Mouse (Mus musculus) heart, embryonic 11.5 days (tissue): ENCODE results near the gene Fbxo17. TPM values are rescaled to one million over a fixed set of nuclear protein-coding genes. Genes with fewer than 3 reads are reported as not detected.
A peak's percentile ranks its signal among the peaks of the same experiment; 100 is the strongest.

Source experiments
- ATAC-seq: fragments of 200-750 bp; cut with Nextera tagmentation; replicated peaks from 2 replicates; pipeline ENCODE4 v1.8.0; 2017; ENCODE audit warnings: moderate library complexity; ENCODE audit not compliant: insufficient number of reproducible peaks, low FRiP score, low TSS enrichment
- H3K27ac ChIP-seq: fragments of 300-500 bp; sonication (generic); 2 replicates; pipeline ENCODE4 v1.5.1; 2014; ENCODE audit warnings: mild to moderate bottlenecking, low read depth, low read length
- H3K27me3 ChIP-seq: fragments of 300-500 bp; sonication (generic); 2 replicates; pipeline ENCODE4 v1.6.1; 2014; ENCODE audit warnings: mild to moderate bottlenecking, low read length, mixed read lengths; ENCODE audit not compliant: control insufficient read depth, insufficient read depth
- H3K36me3 ChIP-seq: fragments of 300-500 bp; sonication (generic); 2 replicates; pipeline ENCODE4 v1.6.1; 2014; ENCODE audit warnings: mild to moderate bottlenecking, low read length, moderate library complexity, mixed read lengths; ENCODE audit not compliant: control insufficient read depth, insufficient read depth
- H3K4me1 ChIP-seq: fragments of 300-500 bp; sonication (generic); 2 replicates; pipeline ENCODE4 v1.6.1; 2014; ENCODE audit warnings: low read length; ENCODE audit not compliant: control insufficient read depth, insufficient read depth
- H3K4me2 ChIP-seq: fragments of 300-500 bp; sonication (generic); 2 replicates; pipeline ENCODE4 v1.6.1; 2014; ENCODE audit warnings: mild to moderate bottlenecking, moderate library complexity
- H3K4me3 ChIP-seq: fragments of 300-500 bp; sonication (generic); 2 replicates; pipeline ENCODE4 v1.5.1; 2014; ENCODE audit warnings: low read depth, low read length
- H3K9ac ChIP-seq: fragments of 300-500 bp; sonication (generic); 2 replicates; pipeline ENCODE4 v1.6.1; 2014; ENCODE audit warnings: mild to moderate bottlenecking, low read depth, low read length, moderate library complexity
- H3K9me3 ChIP-seq: fragments of 300-500 bp; sonication (generic); replicated peaks from 2 replicates; pipeline ENCODE4 v1.6.1; 2016; ENCODE audit warnings: low read length; ENCODE audit not compliant: control insufficient read depth
- WGBS: fragments of 180-500 bp; shearing (Covaris S2); extraction: QIAGEN DNeasy Blood & Tissue Kit; methylation state at CpG from one replicate; pipeline ENCODE4 v1.1.7; 2014; ENCODE audit not compliant: insufficient replicate concordance; 5-methylcytosine and 5-hydroxymethylcytosine counted together
- polyA plus RNA-seq: library from polyadenylated mRNA; unstranded; fragments of >200 nt; fragmentation: Nextera tagmentation; extraction: Ambion mirVana; gene quantifications from 2 replicates; pipeline ENCODE4 v1.2.1, GENCODE M21; 2014

Gene Fbxo17
- polyA plus RNA-seq, 1 experiment from 2014 or later = 12.0 TPM

DNA sequence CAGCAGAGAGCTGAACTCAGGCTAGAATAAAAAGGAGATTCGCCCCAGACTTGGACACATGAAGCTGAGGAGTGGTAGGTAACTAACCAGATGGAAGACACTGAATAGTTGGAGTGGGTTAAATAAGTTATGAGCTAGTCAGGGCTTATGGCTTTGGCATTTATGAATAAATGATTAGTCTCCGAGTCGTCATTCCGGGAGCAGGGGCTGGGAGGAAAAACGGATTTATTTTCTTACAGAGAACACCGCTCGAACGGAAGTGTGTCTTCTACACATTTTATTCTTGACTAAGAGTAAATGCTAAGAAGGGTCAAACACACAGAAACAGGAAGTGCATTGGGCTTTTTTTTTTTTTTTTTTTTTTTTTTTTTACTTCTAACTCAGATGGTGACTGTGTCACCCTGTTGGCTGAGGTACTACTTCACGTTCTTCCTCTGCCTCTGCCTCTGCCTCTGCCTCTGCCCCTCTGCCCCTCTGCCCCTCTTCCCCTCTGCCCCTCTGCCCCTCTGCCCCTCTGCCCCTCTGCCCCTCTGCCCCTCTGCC, 13.9 kb upstream of the Fbxo17 start:
- H3K9me3 ChIP-seq = no peaks in the 10 kb centered on the region
- WGBS = 76% methylated on average over 9 of the region's 9 CpGs
- ATAC-seq = no peak

GRCm38 (mm10) chr7:28709454-28709853, 7.2 kb upstream of the Fbxo17 start:
- Histone ChIP-seq H3K27ac (no peak overlapping the region), H3K36me3 (no peaks in the 10 kb centered on the region), H3K27me3 (no peaks in the 10 kb centered on the region), H3K9ac (no peak overlapping the region), H3K4me2 (no peak overlapping the region), H3K4me3 (no peak overlapping the region), H3K4me1 (peaks cover under 1% of the 10 kb centered on the region), H3K9me3 (no peaks in the 10 kb centered on the region)
- no peak for ATAC-seq

More for the DNA sequence above, 13.9 kb upstream of the Fbxo17 start:
- Histone ChIP-seq H3K36me3 (no peaks in the 10 kb centered on the region), H3K4me2 (no peak overlapping the region), H3K27ac (no peak overlapping the region), H3K27me3 (no peaks in the 10 kb centered on the region), H3K9ac (no peak overlapping the region), H3K4me1 (no peaks in the 10 kb centered on the region), H3K4me3 (no peak overlapping the region)

DNA sequence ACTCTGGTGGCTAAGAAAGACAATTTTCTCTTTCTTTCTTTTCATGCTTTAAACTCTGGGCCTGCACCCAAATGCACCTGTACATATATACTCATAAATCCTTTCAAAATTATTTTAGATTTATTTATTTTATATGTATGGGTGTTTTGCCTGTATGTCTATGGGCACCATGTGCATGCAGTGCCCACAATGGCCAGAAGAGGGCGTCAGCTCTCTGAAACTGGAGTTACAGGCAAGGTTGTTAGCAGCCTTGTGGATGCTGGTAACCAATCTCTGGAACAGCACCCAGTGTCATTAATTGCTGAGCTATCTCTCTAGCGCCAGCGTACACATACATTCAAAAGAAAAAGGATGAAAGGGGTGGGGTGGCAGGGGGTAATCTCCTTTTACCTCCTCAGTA, 5.6 kb upstream of the Fbxo17 start:
- WGBS = 64% methylated on average over 3 of the region's 3 CpGs
- ATAC-seq = no peak
- no peak overlapping the region for H3K9ac ChIP-seq
- H3K4me1 ChIP-seq = peaks cover 7% of the 10 kb centered on the region
- H3K36me3 ChIP-seq = no peaks in the 10 kb centered on the region
- no peak overlapping the region for H3K4me3 ChIP-seq
- H3K4me2 ChIP-seq = no peak overlapping the region
- no peaks in the 10 kb centered on the region for H3K27me3 ChIP-seq
- no peaks in the 10 kb centered on the region for H3K9me3 ChIP-seq
- H3K27ac ChIP-seq = no peak overlapping the region

- 46% methylated on average over 5 of the region's 5 CpGs for WGBS
- Histone ChIP-seq H3K4me3 (no peak overlapping the region), H3K27ac (no peak overlapping the region), H3K27me3 (no peaks in the 10 kb centered on the region), H3K36me3 (no peaks in the 10 kb centered on the region), H3K9ac (no peak overlapping the region), H3K9me3 (no peaks in the 10 kb centered on the region), H3K4me1 (peaks cover 10% of the 10 kb centered on the region), H3K4me2 (no peak overlapping the region)
- ATAC-seq = no peak
These were observed 1.9 kb upstream of the Fbxo17 start for GRCm38 (mm10) chr7:28714667-28715066.

- H3K36me3 ChIP-seq = no peaks in the 10 kb centered on the region
- 89% methylated on average over 2 of the region's 2 CpGs for WGBS
- no peak overlapping the region for H3K27ac ChIP-seq
- H3K9me3 ChIP-seq = no peaks in the 10 kb centered on the region
- no peak overlapping the region for H3K9ac ChIP-seq
- no peak overlapping the region for H3K4me2 ChIP-seq
- H3K4me1 ChIP-seq = peaks cover 10% of the 10 kb centered on the region
- ATAC-seq = no peak
- no peaks in the 10 kb centered on the region for H3K27me3 ChIP-seq
- no peak overlapping the region for H3K4me3 ChIP-seq
These were observed 1.0 kb upstream of the Fbxo17 start for GRCm38 (mm10) chr7:28715598-28715997.

DNA sequence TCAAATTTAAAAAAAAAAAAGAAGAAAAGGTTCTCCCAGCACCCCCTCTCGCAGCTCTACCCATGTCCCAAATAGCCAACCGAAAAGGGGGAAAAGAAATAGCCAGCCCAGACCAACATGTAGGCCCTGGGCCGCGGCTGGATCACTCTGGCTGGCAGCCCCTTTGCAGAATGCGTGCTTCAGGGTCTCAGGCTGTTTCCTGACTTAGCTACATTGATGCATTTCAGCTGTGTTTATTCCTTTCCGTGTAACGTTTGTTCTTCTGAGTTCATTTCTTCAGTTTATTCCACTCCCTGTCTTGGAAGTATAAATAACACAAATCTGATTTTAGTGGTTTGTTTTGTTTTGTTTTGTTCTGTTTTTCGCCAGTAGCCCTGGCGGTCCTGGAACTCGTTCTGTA, 1.1 kb downstream of the Fbxo17 start:
- Histone ChIP-seq H3K4me2 (peak overlapping the region; percentile 68), H3K9ac (no peak overlapping the region), H3K4me1 (peaks cover 10% of the 10 kb centered on the region)

DNA sequence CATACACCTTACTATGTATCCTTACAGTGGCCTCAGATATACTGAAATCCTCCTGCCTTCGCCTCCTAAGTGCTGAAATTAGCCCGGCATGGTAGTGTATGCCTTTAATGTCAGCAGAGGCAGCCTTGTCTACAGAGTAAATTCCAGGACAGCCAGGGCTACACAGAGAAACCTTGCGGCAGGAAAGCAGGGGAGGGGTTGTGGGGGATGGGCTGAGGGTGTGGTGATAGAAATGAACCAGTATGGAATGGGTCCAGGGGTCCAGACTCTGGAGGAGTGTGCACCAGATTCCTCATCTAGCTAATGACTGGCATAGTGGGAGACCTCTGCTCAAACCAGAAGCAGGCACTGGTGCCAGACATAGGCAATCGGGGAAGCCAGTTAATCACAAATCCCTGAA, 2.6 kb downstream of the Fbxo17 start:
- no peak overlapping the region for H3K27ac ChIP-seq
- no peak for ATAC-seq

More for the DNA sequence above, 1.1 kb downstream of the Fbxo17 start:
- Histone ChIP-seq H3K9me3 (no peaks in the 10 kb centered on the region), H3K27me3 (no peaks in the 10 kb centered on the region), H3K4me3 (peak overlapping the region; percentile 53; the same call in 1 of the 2 replicates), H3K36me3 (no peaks in the 10 kb centered on the region), H3K27ac (no peak overlapping the region)
- WGBS = 83% methylated on average over 10 of the region's 10 CpGs
- no peak for ATAC-seq

GRCm38 (mm10) chr7:28719650-28720049, 3.0 kb downstream of the Fbxo17 start:
- ATAC-seq = no peak
- Histone ChIP-seq H3K4me2 (no peak overlapping the region), H3K9ac (no peak overlapping the region), H3K9me3 (no peaks in the 10 kb centered on the region; the same call in 1 of the 2 replicates), H3K4me3 (no peak overlapping the region), H3K27me3 (no peaks in the 10 kb centered on the region), H3K36me3 (peaks cover 4% of the 10 kb centered on the region), H3K4me1 (peaks cover 7% of the 10 kb centered on the region), H3K27ac (no peak overlapping the region)
- 67% methylated on average over 2 of the region's 2 CpGs for WGBS

More for the DNA sequence above, 2.6 kb downstream of the Fbxo17 start:
- Histone ChIP-seq H3K4me2 (0 out of 2 replicates have a peak overlapping the region, but pooled peaks have one; percentile 27), H3K27me3 (no peaks in the 10 kb centered on the region), H3K4me1 (peaks cover 10% of the 10 kb centered on the region), H3K9ac (no peak overlapping the region), H3K36me3 (no peaks in the 10 kb centered on the region), H3K9me3 (no peaks in the 10 kb centered on the region), H3K4me3 (no peak overlapping the region)
- 22% methylated on average over 4 of the region's 4 CpGs for WGBS
